Mouse (Mus musculus) midbrain, embryonic 16.5 days (tissue): ENCODE results near the gene Gpr89. TPM values are rescaled to one million over a fixed set of nuclear protein-coding genes. Genes with fewer than 3 reads are reported as not detected.

Experiments used
- ATAC-seq: fragments of 200-750 bp; cut with Nextera tagmentation; 2 replicates; pipeline ENCODE4 v1.8.0; 2017; ENCODE audit warnings: moderate TSS enrichment
- H3K27ac ChIP-seq: fragments of 300-500 bp; sonication (generic); 2 replicates; pipeline ENCODE4 v1.5.1; 2014; ENCODE audit warnings: mild to moderate bottlenecking, low read length, mixed read lengths
- H3K27me3 ChIP-seq: fragments of 300-500 bp; sonication (generic); 2 replicates; pipeline ENCODE4 v1.6.1; 2014; ENCODE audit warnings: low read depth, low read length, mixed read lengths; ENCODE audit not compliant: control insufficient read depth, insufficient read depth
- H3K36me3 ChIP-seq: fragments of 300-500 bp; sonication (generic); 2 replicates; pipeline ENCODE4 v1.6.1; 2014; ENCODE audit warnings: mild to moderate bottlenecking, low read length, moderate library complexity, mixed read lengths; ENCODE audit not compliant: control insufficient read depth, insufficient read depth
- H3K4me1 ChIP-seq: fragments of 300-500 bp; sonication (generic); 2 replicates; pipeline ENCODE4 v1.6.1; 2014; ENCODE audit warnings: mild to moderate bottlenecking, low read length, mixed read lengths; ENCODE audit not compliant: control insufficient read depth, insufficient read depth
- H3K4me2 ChIP-seq: fragments of 300-500 bp; sonication (generic); 2 replicates; pipeline ENCODE4 v1.6.1; 2014; ENCODE audit warnings: mild to moderate bottlenecking, low read length, mixed read lengths
- H3K4me3 ChIP-seq: fragments of 300-500 bp; sonication (generic); 2 replicates; pipeline ENCODE4 v1.5.1; 2014; ENCODE audit warnings: low read depth, mild to moderate bottlenecking, low read length, moderate library complexity, mixed read lengths
- H3K9ac ChIP-seq: fragments of 300-500 bp; sonication (generic); 2 replicates; pipeline ENCODE4 v1.6.1; 2014; ENCODE audit warnings: low read depth, low read length, mixed read lengths
- H3K9me3 ChIP-seq: fragments of 300-500 bp; sonication (generic); replicated peaks from 2 replicates; pipeline ENCODE4 v1.6.1; 2014; ENCODE audit warnings: mild to moderate bottlenecking, low read length, mixed read lengths; ENCODE audit not compliant: control insufficient read depth, poor library complexity, severe bottlenecking
- WGBS: fragments of 180-500 bp; shearing (Covaris S2); extraction: QIAGEN DNeasy Blood & Tissue Kit; methylation state at CpG from one replicate; pipeline ENCODE4 v1.1.7; 2014; 5-methylcytosine and 5-hydroxymethylcytosine counted together
- polyA plus RNA-seq: library from polyadenylated mRNA; unstranded; fragments of >200 nt; fragmentation: Nextera tagmentation; extraction: Ambion mirVana; gene quantifications from 2 replicates; pipeline ENCODE4 v1.2.1, GENCODE M21; 2015

Gene Gpr89
- polyA plus RNA-seq, 1 experiment from 2014 or later, result 36.3 TPM

DNA sequence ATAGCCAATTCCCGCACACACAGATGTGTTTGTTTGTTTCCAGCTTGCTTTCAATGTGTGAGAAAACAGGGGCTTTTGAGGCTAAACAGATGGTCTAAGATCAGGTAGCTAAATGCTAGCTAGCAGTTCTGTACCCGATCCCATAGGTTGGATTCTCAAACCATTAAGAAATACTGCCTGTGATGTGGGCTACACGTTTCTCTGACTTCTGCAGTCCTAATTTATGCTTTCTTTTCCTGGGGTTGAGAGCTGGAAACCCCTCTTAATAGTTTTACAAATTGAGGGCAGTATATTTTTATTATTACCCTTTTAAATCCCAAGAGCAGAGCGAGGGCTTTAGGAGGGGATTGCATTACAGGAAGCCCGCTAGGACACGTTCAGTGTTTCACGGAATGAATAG lies 15.8 kb upstream of the Gpr89 start:
- no peak overlapping the region for H3K4me3 ChIP-seq

GRCm38 (mm10) chr3:96905592-96905991 lies 446 bp upstream of the Gpr89 start:
- H3K9ac ChIP-seq, result peak overlapping the region; percentile 99
- H3K36me3 ChIP-seq, result no peaks in the 10 kb centered on the region
- peak; percentile 59 for ATAC-seq
- H3K4me2 ChIP-seq, result peak overlapping the region; percentile 68
- peak overlapping the region; percentile 97 for H3K4me3 ChIP-seq
- WGBS, result 46% methylated on average over 9 of the region's 9 CpGs
- H3K27me3 ChIP-seq, result peaks cover 5% of the 10 kb centered on the region
- no peak overlapping the region; the same call in 1 of the 2 replicates for H3K27ac ChIP-seq
- peaks cover 9% of the 10 kb centered on the region for H3K4me1 ChIP-seq
- no peaks in the 10 kb centered on the region for H3K9me3 ChIP-seq

More for the DNA sequence above, 15.8 kb upstream of the Gpr89 start:
- no peak overlapping the region for H3K9ac ChIP-seq
- H3K4me1 ChIP-seq, result no peaks in the 10 kb centered on the region
- no peak overlapping the region for H3K4me2 ChIP-seq
- H3K27me3 ChIP-seq, result no peaks in the 10 kb centered on the region
- H3K27ac ChIP-seq, result no peak overlapping the region
- 81% methylated on average over 7 of the region's 7 CpGs for WGBS
- H3K9me3 ChIP-seq, result no peaks in the 10 kb centered on the region
- no peaks in the 10 kb centered on the region for H3K36me3 ChIP-seq
- no peak for ATAC-seq

- Histone ChIP-seq H3K4me1 (peaks cover 9% of the 10 kb centered on the region), H3K4me2 (peak within 1 kb of the TSS; percentile 68), H3K9me3 (no peaks in the 10 kb centered on the region), H3K9ac (peak within 1 kb of the TSS; percentile 99), H3K27me3 (peaks cover 5% of the 10 kb centered on the region), H3K36me3 (no peaks in the 10 kb centered on the region), H3K4me3 (peak within 1 kb of the TSS; percentile 97), H3K27ac (peak within 1 kb of the TSS; percentile 73)
- WGBS, result 18% methylated on average over 14 of the region's 14 CpGs
- ATAC-seq, result peak; percentile 25
Measured at GRCm38 (mm10) chr3:96904393-96904792, 753 bp downstream of the Gpr89 start, which contains the start of gene Gja5. Gene Gja5 (plus strand): TSS chr3:96904693.

- no peak for ATAC-seq
- 93% methylated on average over 4 of the region's 4 CpGs for WGBS
- peaks cover 2% of the 10 kb centered on the region for H3K36me3 ChIP-seq
Measured at GRCm38 (mm10) chr3:96902336-96902999, 2.7 kb downstream of the Gpr89 start.

DNA sequence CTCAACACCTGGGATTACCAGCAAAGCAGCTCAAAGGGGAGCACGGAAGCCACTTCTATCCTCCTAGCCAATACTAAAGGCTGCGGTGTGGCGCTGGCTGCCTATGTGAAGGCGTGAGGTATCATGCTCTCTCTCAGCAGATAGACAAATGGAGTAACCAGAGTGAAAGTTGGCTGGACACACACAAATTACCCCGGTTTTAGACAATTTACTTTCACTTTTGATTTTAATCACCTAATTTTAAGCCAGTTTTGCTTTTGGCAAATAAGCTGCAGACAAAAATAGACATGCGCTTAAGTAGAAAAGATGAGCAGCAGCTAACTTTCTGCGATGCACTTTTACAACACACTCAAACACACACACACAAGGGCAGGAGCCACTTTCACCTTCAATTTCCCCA lies 21.5 kb downstream of the Gpr89 start:
- no peaks in the 10 kb centered on the region for H3K27me3 ChIP-seq
- no peaks in the 10 kb centered on the region for H3K9me3 ChIP-seq
- peaks cover 35% of the 10 kb centered on the region for H3K36me3 ChIP-seq
- no peak overlapping the region for H3K4me3 ChIP-seq
- H3K4me1 ChIP-seq, result no peaks in the 10 kb centered on the region
- H3K4me2 ChIP-seq, result no peak overlapping the region
- no peak overlapping the region for H3K27ac ChIP-seq
- no peak for ATAC-seq
- H3K9ac ChIP-seq, result no peak overlapping the region
- WGBS, result 94% methylated on average over 7 of the region's 7 CpGs

More at GRCm38 (mm10) chr3:96902336-96902999, 2.7 kb downstream of the Gpr89 start:
- H3K9ac ChIP-seq, result no peak overlapping the region
- H3K4me2 ChIP-seq, result no peak overlapping the region
- H3K9me3 ChIP-seq, result no peaks in the 10 kb centered on the region
- peaks cover 5% of the 10 kb centered on the region for H3K27me3 ChIP-seq
- H3K27ac ChIP-seq, result no peak overlapping the region
- H3K4me3 ChIP-seq, result no peak overlapping the region
- H3K4me1 ChIP-seq, result peaks cover 9% of the 10 kb centered on the region

- no peak overlapping the region for H3K4me2 ChIP-seq
- no peak overlapping the region for H3K9ac ChIP-seq
- no peaks in the 10 kb centered on the region for H3K9me3 ChIP-seq
- H3K36me3 ChIP-seq, result peaks cover 31% of the 10 kb centered on the region
- no peak overlapping the region for H3K27ac ChIP-seq
- H3K27me3 ChIP-seq, result no peaks in the 10 kb centered on the region
- H3K4me1 ChIP-seq, result no peaks in the 10 kb centered on the region
- WGBS, result 95% methylated on average over 14 of the region's 14 CpGs
- ATAC-seq, result no peak
- no peak overlapping the region for H3K4me3 ChIP-seq
Measured at GRCm38 (mm10) chr3:96882061-96882849, 22.9 kb downstream of the Gpr89 start.

GRCm38 (mm10) chr3:96881557-96881956 lies 23.6 kb downstream of the Gpr89 start:
- Histone ChIP-seq H3K4me3 (no peak overlapping the region), H3K27ac (no peak overlapping the region), H3K27me3 (no peaks in the 10 kb centered on the region), H3K36me3 (peaks cover 26% of the 10 kb centered on the region), H3K4me2 (no peak overlapping the region), H3K9me3 (no peaks in the 10 kb centered on the region), H3K4me1 (no peaks in the 10 kb centered on the region), H3K9ac (no peak overlapping the region)
- WGBS, result 84% methylated on average over 6 of the region's 6 CpGs
- ATAC-seq, result no peak

- Histone ChIP-seq H3K9ac (no peak overlapping the region), H3K4me2 (no peak overlapping the region), H3K36me3 (peaks cover 29% of the 10 kb centered on the region), H3K27ac (no peak overlapping the region), H3K9me3 (no peaks in the 10 kb centered on the region), H3K4me3 (no peak overlapping the region), H3K27me3 (no peaks in the 10 kb centered on the region), H3K4me1 (no peaks in the 10 kb centered on the region)
- WGBS, result 87% methylated on average over 4 of the region's 4 CpGs
- no peak for ATAC-seq
Measured at GRCm38 (mm10) chr3:96880385-96880784, 24.8 kb downstream of the Gpr89 start.

GRCm38 (mm10) chr3:96879536-96879935 lies 25.6 kb downstream of the Gpr89 start:
- Histone ChIP-seq H3K4me3 (no peak overlapping the region), H3K9me3 (no peaks in the 10 kb centered on the region), H3K4me1 (no peaks in the 10 kb centered on the region), H3K27ac (no peak overlapping the region), H3K9ac (no peak overlapping the region), H3K36me3 (peaks cover 35% of the 10 kb centered on the region), H3K27me3 (no peaks in the 10 kb centered on the region), H3K4me2 (no peak overlapping the region)
- ATAC-seq, result no peak
- 95% methylated on average over 9 of the region's 9 CpGs for WGBS
